In the genomic region with DNA sequence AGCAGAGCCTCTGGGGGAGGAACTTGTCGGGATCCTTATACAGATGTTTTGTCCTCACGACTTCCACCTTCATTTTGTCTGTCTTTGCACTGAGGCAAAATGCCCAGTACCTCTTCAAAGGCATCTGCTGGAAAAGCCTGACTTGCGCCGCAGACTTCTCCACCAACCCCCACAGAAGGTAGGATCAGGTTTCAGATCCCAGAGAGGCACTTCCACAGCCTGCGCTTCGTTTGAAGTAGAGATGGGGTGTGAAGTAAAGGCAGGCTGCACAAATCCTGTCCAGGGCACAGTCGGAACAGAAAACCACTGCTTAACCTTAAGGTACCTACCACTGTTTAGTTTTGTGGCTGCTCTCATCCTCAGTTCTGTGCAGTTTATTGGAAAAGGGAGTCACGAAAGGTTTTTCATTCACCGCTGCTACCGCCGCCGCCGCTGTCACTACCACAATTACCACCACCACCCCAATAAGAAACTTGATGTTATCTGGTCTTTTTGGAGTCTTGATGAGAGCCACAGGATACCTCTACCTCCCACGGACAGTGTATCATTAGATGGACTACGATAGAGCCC, we compare ENCODE assay signal across 14 mouse cellular contexts. TPM values are rescaled to one million over a fixed set of nuclear protein-coding genes. Genes with fewer than 3 reads are reported as not detected.
DNase-seq lines count a peak whose midpoint lies in the region; ATAC-seq and TF ChIP-seq lines count a peak whose summit lies in the region.
"Had no signal": no experiment of that assay in that cellular context is flagged by ENCODE, and none has a peak within 500 bp of the region (broad histone marks: within the 10 kb centered on the region; RNA-seq: fewer than 3 reads in every experiment).

No protein-coding gene starts in this region.

- no peak for TF ChIP-seq POLR2A in lung, adult 2 months (IDR thresholded peaks at IDR 0.05; ENCODE audit: borderline replicate concordance, extremely low read depth, low read depth, low read length)

- H3K9me3 ChIP-seq in forebrain, embryonic 11.5 days (ENCODE audit: control insufficient read depth, low read length) = no peaks in the 10 kb centered on the region
- H3K9me3 ChIP-seq in forebrain, embryonic 16.5 days (ENCODE audit: control insufficient read depth, low read length) = no peaks in the 10 kb centered on the region
- H3K9me3 ChIP-seq in midbrain, embryonic 11.5 days (ENCODE audit: control insufficient read depth, low read length) = no peaks in the 10 kb centered on the region
- no peaks in the 10 kb centered on the region for H3K9me3 ChIP-seq in midbrain, embryonic 15.5 days
- no peaks in the 10 kb centered on the region for H3K9me3 ChIP-seq in midbrain, embryonic 14.5 days (ENCODE audit: control insufficient read depth, low read length)
- H3K9me3 ChIP-seq: liver, embryonic 13.5 days had no signal

- peak overlapping the region; percentile 9; the same call in 1 of the 2 replicates for H3K4me3 ChIP-seq in forebrain, embryonic 11.5 days (ENCODE audit: low read depth, low read length)
- H3K4me3 ChIP-seq in forebrain, embryonic 16.5 days (replicated peaks; ENCODE audit: low read length) = no peak overlapping the region
- H3K4me3 ChIP-seq in midbrain, embryonic 11.5 days (ENCODE audit: low read depth, low read length) = peak overlapping the region; percentile 48; the same call in 1 of the 2 replicates
- H3K4me3 ChIP-seq in midbrain, embryonic 15.5 days = no peak overlapping the region
- 0 out of 2 replicates have a peak overlapping the region, but pooled peaks have one; percentile 8 for H3K4me3 ChIP-seq in midbrain, embryonic 14.5 days (replicated peaks; ENCODE audit: low read depth, low read length)
- no peak overlapping the region for H3K4me3 ChIP-seq in lung, adult 2 months (replicated peaks; ENCODE audit: extremely low read depth, low read depth, low read length)
- H3K4me3 ChIP-seq: liver, embryonic 13.5 days had no signal

- no peak for TF ChIP-seq CTCF in lung, adult 2 months (IDR thresholded peaks at IDR 0.05; ENCODE audit: insufficient read depth, low read length)

- no peak overlapping the region for H3K9ac ChIP-seq in forebrain, embryonic 11.5 days (ENCODE audit: low read length)
- no peak overlapping the region for H3K9ac ChIP-seq in forebrain, embryonic 16.5 days (replicated peaks; ENCODE audit: low read depth, low read length)
- H3K9ac ChIP-seq in midbrain, embryonic 11.5 days (ENCODE audit: low read length) = no peak overlapping the region
- no peak overlapping the region for H3K9ac ChIP-seq in midbrain, embryonic 15.5 days
- no peak overlapping the region for H3K9ac ChIP-seq in midbrain, embryonic 14.5 days (replicated peaks; ENCODE audit: low read length)
- H3K9ac ChIP-seq: liver, embryonic 13.5 days had no signal

- peaks cover 20% of the 10 kb centered on the region; the same call in 1 of the 2 replicates for H3K4me1 ChIP-seq in forebrain, embryonic 11.5 days (replicated peaks; ENCODE audit: control insufficient read depth, insufficient read depth, low read length)
- peaks cover 15% of the 10 kb centered on the region for H3K4me1 ChIP-seq in forebrain, embryonic 16.5 days (replicated peaks; ENCODE audit: control insufficient read depth, insufficient read depth, low read length)
- H3K4me1 ChIP-seq in midbrain, embryonic 11.5 days (ENCODE audit: control insufficient read depth, insufficient read depth, low read length) = peaks cover 18% of the 10 kb centered on the region
- peaks cover 15% of the 10 kb centered on the region for H3K4me1 ChIP-seq in midbrain, embryonic 15.5 days
- H3K4me1 ChIP-seq in midbrain, embryonic 14.5 days (ENCODE audit: control insufficient read depth, insufficient read depth, low read length) = peaks cover 10% of the 10 kb centered on the region; the same call in 1 of the 2 replicates
- H3K4me1 ChIP-seq in lung, adult 2 months (ENCODE audit: control insufficient read depth, insufficient read depth, low read length) = peaks cover 2% of the 10 kb centered on the region; the same call in 1 of the 2 replicates

- DNase-seq in forebrain, embryonic 11.5 days (ENCODE audit: low spot score) = peak; percentile 70
- DNase-seq in midbrain, embryonic 11.5 days (ENCODE audit: low spot score, missing footprints) = peak; percentile 97
- peak; percentile 7 for DNase-seq in induced T-regulatory cell, adult 2 months (ENCODE audit: low read depth)
- DNase-seq in midbrain, embryonic 14.5 days = no peak
- DNase-seq in layer of hippocampus, adult 18-20 months (ENCODE audit: low spot score in 2 of 2) = no peak
- DNase-seq in lung, adult 2 months = no peak
- DNase-seq: adrenal gland, adult 2 months; liver, embryonic 13.5 days; thymus, adult 18-20 months had no signal

- peaks cover 74% of the 10 kb centered on the region for H3K27me3 ChIP-seq in forebrain, embryonic 11.5 days (ENCODE audit: control insufficient read depth, insufficient read depth, low read length)
- H3K27me3 ChIP-seq in forebrain, embryonic 16.5 days (replicated peaks; ENCODE audit: control insufficient read depth, insufficient read depth, low read length) = peaks cover 65% of the 10 kb centered on the region
- peaks cover 85% of the 10 kb centered on the region for H3K27me3 ChIP-seq in midbrain, embryonic 11.5 days (ENCODE audit: control insufficient read depth, insufficient read depth, low read length)
- peaks cover 83% of the 10 kb centered on the region for H3K27me3 ChIP-seq in midbrain, embryonic 15.5 days (replicated peaks)
- H3K27me3 ChIP-seq in midbrain, embryonic 14.5 days (ENCODE audit: control insufficient read depth, insufficient read depth, low read length) = peaks cover 93% of the 10 kb centered on the region

- H3K27ac ChIP-seq in forebrain, embryonic 11.5 days (ENCODE audit: low read depth, low read length) = no peak overlapping the region
- no peak overlapping the region for H3K27ac ChIP-seq in forebrain, embryonic 16.5 days (ENCODE audit: low read length)
- H3K27ac ChIP-seq in midbrain, embryonic 11.5 days (ENCODE audit: low read depth, low read length) = no peak overlapping the region
- no peak overlapping the region for H3K27ac ChIP-seq in midbrain, embryonic 15.5 days
- H3K27ac ChIP-seq in midbrain, embryonic 14.5 days (replicated peaks; ENCODE audit: low read depth, low read length) = no peak overlapping the region
- H3K27ac ChIP-seq: liver, embryonic 13.5 days had no signal

- 2% methylated on average over 15 of the region's 15 CpGs for whole genome bisulfite sequencing in forebrain, embryonic 11.5 days
- 4% methylated on average over 15 of the region's 15 CpGs for WGBS in forebrain, embryonic 16.5 days
- whole genome bisulfite sequencing in midbrain, embryonic 11.5 days = under 1% methylated on average over 15 of the region's 15 CpGs
- 3% methylated on average over 15 of the region's 15 CpGs for WGBS in midbrain, embryonic 15.5 days
- 2% methylated on average over 15 of the region's 15 CpGs for WGBS in midbrain, embryonic 14.5 days
- 7% methylated on average over 15 of the region's 15 CpGs for WGBS in lung, adult 2 months

- no peak for ATAC-seq in forebrain, embryonic 11.5 days (replicated peaks; ENCODE audit: low FRiP score)
- ATAC-seq in forebrain, embryonic 16.5 days = no peak
- ATAC-seq in midbrain, embryonic 11.5 days (ENCODE audit: low FRiP score) = no peak
- no peak for ATAC-seq in midbrain, embryonic 15.5 days (replicated peaks)
- no peak for ATAC-seq in midbrain, embryonic 14.5 days (ENCODE audit: low FRiP score, low TSS enrichment)
- ATAC-seq: inflammation-experienced regulatory T-cells, adult 6 months had no signal

- peak overlapping the region; percentile 27; the same call in 1 of the 2 replicates for H3K4me2 ChIP-seq in forebrain, embryonic 11.5 days (ENCODE audit: low read depth, low read length, severe bottlenecking)
- no peak overlapping the region for H3K4me2 ChIP-seq in forebrain, embryonic 16.5 days (ENCODE audit: low read length)
- H3K4me2 ChIP-seq in midbrain, embryonic 11.5 days = peak overlapping the region; percentile 71; the same call in 1 of the 2 replicates
- H3K4me2 ChIP-seq in midbrain, embryonic 15.5 days = no peak overlapping the region
- peak overlapping the region; percentile 77; the same call in 1 of the 2 replicates for H3K4me2 ChIP-seq in midbrain, embryonic 14.5 days (ENCODE audit: low read length)
- H3K4me2 ChIP-seq: liver, embryonic 13.5 days had no signal

- H3K36me3 ChIP-seq in forebrain, embryonic 11.5 days (ENCODE audit: control insufficient read depth, insufficient read depth, low read length) = no peaks in the 10 kb centered on the region
- no peaks in the 10 kb centered on the region for H3K36me3 ChIP-seq in forebrain, embryonic 16.5 days (ENCODE audit: control insufficient read depth, insufficient read depth)
- no peaks in the 10 kb centered on the region for H3K36me3 ChIP-seq in midbrain, embryonic 11.5 days (ENCODE audit: control insufficient read depth, insufficient read depth, low read length)
- H3K36me3 ChIP-seq in midbrain, embryonic 15.5 days (replicated peaks) = no peaks in the 10 kb centered on the region
- no peaks in the 10 kb centered on the region for H3K36me3 ChIP-seq in midbrain, embryonic 14.5 days (ENCODE audit: control insufficient read depth, insufficient read depth, low read length)
- H3K36me3 ChIP-seq: liver, embryonic 13.5 days had no signal

RNA-seq across cellular contexts. Expression of a gene that starts 1.7 kb away (rescaled TPM):
- polyA plus RNA-seq in forebrain, embryonic 11.5 days (2014; fragmentation: Nextera tagmentation; extraction: Ambion mirVana) = 4.3 and 4.8 TPM in 2 replicates
- 0.26 and 2.3 TPM in 2 replicates for polyA plus RNA-seq in forebrain, embryonic 16.5 days (2015; fragmentation: Nextera tagmentation; extraction: Ambion mirVana)
- polyA plus RNA-seq in midbrain, embryonic 11.5 days (2014; fragmentation: Nextera tagmentation; extraction: Ambion mirVana) = 7.9 and 8.7 TPM in 2 replicates
- 2.1 and 3.8 TPM in 2 replicates for polyA plus RNA-seq in midbrain, embryonic 15.5 days (2015; fragmentation: Nextera tagmentation; extraction: Ambion mirVana)
- polyA plus RNA-seq in midbrain, embryonic 14.5 days (2014; fragmentation: Nextera tagmentation; extraction: Ambion mirVana) = 0.77 and 0.91 TPM in 2 replicates
- total RNA-seq in layer of hippocampus, adult 18-20 months (2021) = not detected
- 0.19 TPM in 1 of 2 replicates, not detected in the other for polyA plus RNA-seq in lung, adult 2 months (2012; rRNA removed)
- total RNA-seq: adrenal gland, adult 2 months; megakaryocyte progenitor cell, adult 5-6 weeks had no signal
- polyA plus RNA-seq: adrenal gland, adult 2 months; heart, embryonic 14.5 days; inflammation-experienced regulatory T-cells, adult 6 months; liver, embryonic 13.5 days had no signal

Comparison
In these comparisons a context has a peak if more than half of its experiments do, and no peak if none do; other contexts are left out.
1. DNase-seq: peak in forebrain, embryonic 11.5 days (single experiment), midbrain, embryonic 11.5 days (single experiment) and induced T-regulatory cell, adult 2 months (single experiment); none in midbrain, embryonic 14.5 days (single experiment), layer of hippocampus, adult 18-20 months (0 of 2) and lung, adult 2 months (single experiment).
2. H3K4me2 ChIP-seq: peak in forebrain, embryonic 11.5 days (single experiment), midbrain, embryonic 11.5 days (single experiment) and midbrain, embryonic 14.5 days (single experiment); none in forebrain, embryonic 16.5 days (single experiment) and midbrain, embryonic 15.5 days (single experiment).
3. H3K4me3 ChIP-seq: peak in forebrain, embryonic 11.5 days (single experiment), midbrain, embryonic 11.5 days (single experiment) and midbrain, embryonic 14.5 days (single experiment); none in forebrain, embryonic 16.5 days (single experiment), midbrain, embryonic 15.5 days (single experiment) and lung, adult 2 months (single experiment).